Mouse (Mus musculus) C2C12 (cell line): ENCODE data around the gene A630089N07Rik. TPM values are rescaled to one million over a fixed set of nuclear protein-coding genes. Genes with fewer than 3 reads are reported as not detected.

Experiments
- H3K27me3 ChIP-seq: one replicate; pipeline ENCODE4 v1.6.1; 2011; ENCODE audit not compliant: control insufficient read depth, insufficient read depth, insufficient read length
- H3K36me3 ChIP-seq: one replicate; pipeline ENCODE4 v1.6.1; 2011; ENCODE audit not compliant: control insufficient read depth, insufficient read depth
- H3K4me3 ChIP-seq: one replicate; pipeline ENCODE4 v1.5.1; 2011; ENCODE audit warnings: mild to moderate bottlenecking, control low read depth; ENCODE audit not compliant: poor library complexity, insufficient read depth, severe bottlenecking
- H3K79me2 ChIP-seq: one replicate; pipeline ENCODE4 v1.6.1; 2011; ENCODE audit not compliant: control insufficient read depth, insufficient read depth
- H3K79me3 ChIP-seq: one replicate; pipeline ENCODE4 v1.6.1; 2011; ENCODE audit warnings: low read depth, control low read depth
- H3ac ChIP-seq: one replicate; pipeline ENCODE3; 2011; ENCODE audit warnings: low read depth; ENCODE audit not compliant: control insufficient read depth, insufficient read length
- CEBPB ChIP-seq: IDR thresholded peaks from one replicate; pipeline ENCODE4 v1.6.1; 2011; ENCODE audit warnings: low read depth, mild to moderate bottlenecking, control low read depth, moderate library complexity
- CTCF ChIP-seq: IDR thresholded peaks from one replicate; pipeline ENCODE4 v1.5.1; 2011; ENCODE audit not compliant: control insufficient read depth, insufficient read depth, insufficient read length
- FOSL1 ChIP-seq: IDR thresholded peaks from one replicate; pipeline ENCODE4 v1.8.0; 2011; ENCODE audit warnings: mild to moderate bottlenecking, low read length; ENCODE audit not compliant: poor library complexity, insufficient read depth, severe bottlenecking
- MAX ChIP-seq: IDR thresholded peaks from one replicate; pipeline ENCODE4 v1.6.1; 2011; ENCODE audit warnings: mild to moderate bottlenecking, control low read depth
- MYOD1 ChIP-seq: IDR thresholded peaks from one replicate; pipeline ENCODE4 v1.6.1; 2011; ENCODE audit warnings: low read depth; ENCODE audit not compliant: control insufficient read depth, insufficient read length
- MYOG ChIP-seq: IDR thresholded peaks from one replicate; pipeline ENCODE4 v1.6.1; 2011; ENCODE audit not compliant: control insufficient read depth, insufficient read length; ENCODE audit errors: extremely low read depth
- USF1 ChIP-seq: IDR thresholded peaks from one replicate; pipeline ENCODE4 v1.6.1; 2011; ENCODE audit warnings: low read depth, mild to moderate bottlenecking, control low read depth, moderate library complexity
- polyA plus RNA-seq: library from polyadenylated mRNA; unstranded; fragments of >200 nt; fragmentation: generic; extraction: Trizol; gene quantifications from one replicate; pipeline ENCODE4 v1.2.1, GENCODE M21; 2012; ENCODE audit warnings: missing spikeins

The A630089N07Rik gene
- polyA plus RNA-seq, 1 experiment = 1.2 TPM

DNA sequence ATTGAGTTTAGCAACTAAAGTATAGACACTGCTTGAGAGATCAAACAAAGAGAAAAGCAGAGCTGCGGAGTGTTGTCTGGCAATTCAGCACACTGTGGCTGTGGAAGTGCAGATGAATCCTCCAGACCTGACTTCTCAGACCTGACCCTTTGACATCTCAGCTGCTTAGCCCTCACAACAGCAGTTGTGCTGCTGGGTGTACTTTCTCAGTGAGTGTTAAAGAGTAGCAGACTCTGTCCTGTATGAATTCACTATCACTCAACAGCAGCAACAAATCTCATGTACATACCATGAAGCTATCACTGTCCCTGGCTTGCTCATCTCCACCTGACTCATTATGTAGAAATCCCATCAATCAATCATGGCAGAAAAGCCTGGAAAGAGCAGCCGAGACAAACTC is 126.2 kb downstream of the A630089N07Rik start:
- H3K36me3 ChIP-seq = peaks cover 50% of the 10 kb centered on the region
- H3K79me2 ChIP-seq = peaks cover 50% of the 10 kb centered on the region
- H3K27me3 ChIP-seq = no peaks in the 10 kb centered on the region
- TF ChIP-seq FOSL1 = no peak
- TF ChIP-seq USF1 = no peak
- TF ChIP-seq CTCF = no peak
- TF ChIP-seq CEBPB = no peak
- TF ChIP-seq MYOD1 = no peak
- no peak for TF ChIP-seq MYOG
- no peak for TF ChIP-seq MAX
- no peak overlapping the region for H3ac ChIP-seq
- peaks cover 33% of the 10 kb centered on the region for H3K79me3 ChIP-seq
- no peak overlapping the region for H3K4me3 ChIP-seq

GRCm38 (mm10) chr16:97953300-97953699 is 128.9 kb downstream of the A630089N07Rik start:
- Histone ChIP-seq H3ac (no peak overlapping the region), H3K36me3 (peaks cover 65% of the 10 kb centered on the region), H3K79me3 (peaks cover 14% of the 10 kb centered on the region), H3K79me2 (peaks cover 23% of the 10 kb centered on the region), H3K4me3 (no peak overlapping the region), H3K27me3 (no peaks in the 10 kb centered on the region)
- TF ChIP-seq MYOD1 (no peak), CTCF (no peak), USF1 (no peak), MAX (no peak), CEBPB (no peak), MYOG (no peak)

DNA sequence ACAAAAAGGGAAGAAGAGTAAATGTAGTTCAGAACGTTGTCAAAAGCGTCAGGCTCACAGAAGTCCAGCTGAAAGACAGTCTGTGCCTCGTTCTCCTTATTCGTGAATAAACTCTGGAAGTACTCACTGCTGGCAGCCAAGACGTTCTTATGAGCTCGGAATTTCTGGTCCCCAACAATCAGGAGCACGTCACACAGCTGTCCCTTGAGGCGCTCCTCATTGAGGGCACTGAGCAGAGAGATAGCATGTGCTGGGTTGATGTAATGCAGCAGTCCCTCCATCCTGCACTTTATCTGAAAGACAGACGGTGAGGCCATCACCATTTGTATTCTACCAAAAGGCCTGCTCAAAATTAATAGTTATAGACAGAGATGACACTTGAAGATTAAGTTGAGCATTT is 129.4 kb downstream of the A630089N07Rik start:
- Histone ChIP-seq H3K79me2 (peaks cover 18% of the 10 kb centered on the region), H3K79me3 (peaks cover 14% of the 10 kb centered on the region), H3ac (no peak overlapping the region), H3K27me3 (no peaks in the 10 kb centered on the region), H3K36me3 (peaks cover 69% of the 10 kb centered on the region), H3K4me3 (no peak overlapping the region)
- TF ChIP-seq USF1 (no peak), MYOG (no peak), CTCF (no peak), CEBPB (no peak), MAX (no peak), FOSL1 (no peak), MYOD1 (no peak)

DNA sequence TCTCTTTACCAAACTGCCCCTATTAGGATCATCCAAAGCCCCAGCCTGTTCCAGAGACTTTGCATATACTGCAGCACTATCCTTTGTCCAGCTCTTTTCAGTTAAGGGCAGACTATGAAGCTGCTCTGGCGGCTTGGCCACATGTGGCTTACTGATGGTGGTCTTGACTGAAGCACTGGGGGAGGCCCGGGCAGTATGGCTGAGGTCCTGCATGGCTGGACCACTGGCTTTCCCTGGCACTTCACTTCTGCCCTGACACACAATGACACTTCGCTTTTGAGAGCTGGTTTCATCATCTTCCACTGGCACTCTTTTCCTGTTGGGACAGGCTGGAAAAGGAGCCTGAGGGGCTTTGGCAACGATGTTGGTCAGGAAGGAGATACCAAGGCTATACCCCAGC is 129.9 kb downstream of the A630089N07Rik start:
- Histone ChIP-seq H3K36me3 (peaks cover 69% of the 10 kb centered on the region), H3K27me3 (no peaks in the 10 kb centered on the region), H3ac (no peak overlapping the region), H3K79me3 (peaks cover 11% of the 10 kb centered on the region), H3K79me2 (peaks cover 14% of the 10 kb centered on the region), H3K4me3 (no peak overlapping the region)
- TF ChIP-seq CEBPB = no peak
- TF ChIP-seq USF1 = no peak
- no peak for TF ChIP-seq FOSL1
- no peak for TF ChIP-seq MYOD1
- no peak for TF ChIP-seq MAX
- TF ChIP-seq MYOG = no peak
- TF ChIP-seq CTCF = no peak

Other genes with a start within 250 kb of the A630089N07Rik start
- 4.4 TPM for gene Prdm15, start 230.6 kb downstream of the A630089N07Rik start, polyA plus RNA-seq
- 9.3 TPM for gene C2cd2, start 119.9 kb downstream of the A630089N07Rik start, polyA plus RNA-seq
- gene Zbtb21, start 119.8 kb downstream of the A630089N07Rik start, polyA plus RNA-seq = 11.5 TPM
- gene B230307C23Rik, start 85.1 kb downstream of the A630089N07Rik start, polyA plus RNA-seq = 5.2 TPM